14 mouse cellular contexts compared by ENCODE assay signal in the genomic region with DNA sequence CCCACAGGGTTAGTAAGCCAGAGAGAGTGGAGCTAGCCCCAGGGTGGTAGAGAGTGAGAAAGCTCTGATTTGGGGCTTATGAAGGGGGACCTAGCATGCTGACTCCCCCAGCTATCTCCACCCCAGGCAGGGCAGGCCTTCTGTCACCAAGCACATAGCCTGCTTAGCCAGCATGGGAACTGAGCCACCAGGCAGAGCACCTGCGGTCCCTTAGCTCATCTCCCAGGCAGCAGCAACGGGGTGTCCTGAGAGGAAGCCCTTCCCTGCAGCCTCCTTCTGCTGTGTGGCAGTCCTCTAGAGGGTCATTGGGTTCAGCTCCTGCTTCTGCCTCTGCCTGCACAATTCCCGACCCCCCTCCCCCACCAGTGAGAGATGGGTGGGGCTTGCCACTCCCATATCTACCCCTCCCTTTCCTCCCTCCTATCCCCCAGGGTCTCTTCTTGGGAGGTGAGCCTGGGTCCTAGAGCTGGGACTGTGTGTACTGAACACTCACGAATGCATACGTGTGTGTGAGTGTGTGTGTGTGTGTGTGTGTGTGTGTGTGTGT. TPM values are rescaled to one million over a fixed set of nuclear protein-coding genes. Genes with fewer than 3 reads are reported as not detected.
DNase-seq lines count a peak whose midpoint lies in the region; ATAC-seq and TF ChIP-seq lines count a peak whose summit lies in the region.
"Had no signal": no experiment of that assay in that cellular context is flagged by ENCODE, and none has a peak within 500 bp of the region (broad histone marks: within the 10 kb centered on the region; RNA-seq: fewer than 3 reads in every experiment).

No protein-coding gene starts in this region.

- H3K4me2 ChIP-seq in hindbrain, embryonic 11.5 days (replicated peaks; ENCODE audit: low read depth, low read length): no peak overlapping the region
- no peak overlapping the region for H3K4me2 ChIP-seq in hindbrain, embryonic 16.5 days (ENCODE audit: low read length)
- no peak overlapping the region for H3K4me2 ChIP-seq in neural tube, embryonic 12.5 days (replicated peaks)
- H3K4me2 ChIP-seq in limb, embryonic 14.5 days (replicated peaks; ENCODE audit: low read depth, low read length, severe bottlenecking): no peak overlapping the region
- H3K4me2 ChIP-seq: liver, embryonic 13.5 days had no signal

- H3K9me3 ChIP-seq in hindbrain, embryonic 11.5 days (ENCODE audit: control insufficient read depth, low read length): no peaks in the 10 kb centered on the region
- H3K9me3 ChIP-seq in hindbrain, embryonic 16.5 days (ENCODE audit: control insufficient read depth, low read length): no peaks in the 10 kb centered on the region
- H3K9me3 ChIP-seq in neural tube, embryonic 12.5 days: no peaks in the 10 kb centered on the region
- H3K9me3 ChIP-seq in limb, embryonic 14.5 days (ENCODE audit: control insufficient read depth, low read length): no peaks in the 10 kb centered on the region
- H3K9me3 ChIP-seq: liver, embryonic 13.5 days had no signal

- H3K4me3 ChIP-seq in hindbrain, embryonic 11.5 days (ENCODE audit: low read depth, low read length): no peak overlapping the region
- no peak overlapping the region for H3K4me3 ChIP-seq in hindbrain, embryonic 16.5 days (ENCODE audit: low read length)
- H3K4me3 ChIP-seq in neural tube, embryonic 12.5 days: no peak overlapping the region
- no peak overlapping the region for H3K4me3 ChIP-seq in limb, embryonic 14.5 days (replicated peaks; ENCODE audit: low read length)
- H3K4me3 ChIP-seq: heart, adult 2 months; liver, embryonic 13.5 days had no signal

- DNase-seq in hindbrain, embryonic 11.5 days (ENCODE audit: low spot score): no peak
- DNase-seq in neural tube, embryonic 10.5 days (ENCODE audit: extremely low spot score, low spot score): no peak
- DNase-seq in limb, embryonic 14.5 days (ENCODE audit: low spot score): no peak
- no peak for DNase-seq in c-Kit-positive CD71-positive TER-119-positive erythroid progenitor cells, embryonic 14.5 days (ENCODE audit: low spot score)
- no peak for DNase-seq in left cerebral cortex, adult 8-10 months (ENCODE audit: low spot score in 2 of 2)
- no peak for DNase-seq in layer of hippocampus, adult 9-11 months
- DNase-seq: cerebellum, adult 9-11 months; heart, adult 2 months; liver, embryonic 13.5 days; thymus, postnatal 36 days had no signal

- H3K4me1 ChIP-seq in hindbrain, embryonic 11.5 days (replicated peaks; ENCODE audit: control insufficient read depth, insufficient read depth, low read length): peaks cover 8% of the 10 kb centered on the region
- H3K4me1 ChIP-seq in hindbrain, embryonic 16.5 days (ENCODE audit: control insufficient read depth, insufficient read depth, low read depth, low read length): peaks cover 20% of the 10 kb centered on the region; the same call in 1 of the 2 replicates
- H3K4me1 ChIP-seq in neural tube, embryonic 12.5 days: peaks cover 26% of the 10 kb centered on the region
- peaks cover 35% of the 10 kb centered on the region for H3K4me1 ChIP-seq in limb, embryonic 14.5 days (ENCODE audit: control insufficient read depth, insufficient read depth, low read length)

- no peaks in the 10 kb centered on the region for H3K36me3 ChIP-seq in hindbrain, embryonic 11.5 days (ENCODE audit: control insufficient read depth, insufficient read depth, low read length)
- H3K36me3 ChIP-seq in hindbrain, embryonic 16.5 days (ENCODE audit: control insufficient read depth, insufficient read depth, low read length): no peaks in the 10 kb centered on the region
- no peaks in the 10 kb centered on the region for H3K36me3 ChIP-seq in neural tube, embryonic 12.5 days
- no peaks in the 10 kb centered on the region for H3K36me3 ChIP-seq in limb, embryonic 14.5 days (ENCODE audit: control insufficient read depth, insufficient read depth, low read length)
- H3K36me3 ChIP-seq: liver, embryonic 13.5 days had no signal

- TF ChIP-seq POLR2A in limb, embryonic 14.5 days (IDR thresholded peaks at IDR 0.05; ENCODE audit: borderline replicate concordance, extremely low read depth, insufficient read depth, insufficient read length): no peak

- H3K27me3 ChIP-seq in hindbrain, embryonic 11.5 days (ENCODE audit: control insufficient read depth, insufficient read depth, low read length): no peaks in the 10 kb centered on the region
- H3K27me3 ChIP-seq in hindbrain, embryonic 16.5 days (replicated peaks; ENCODE audit: control insufficient read depth, insufficient read depth, low read length): no peaks in the 10 kb centered on the region
- H3K27me3 ChIP-seq in neural tube, embryonic 12.5 days (replicated peaks): no peaks in the 10 kb centered on the region
- no peaks in the 10 kb centered on the region for H3K27me3 ChIP-seq in limb, embryonic 14.5 days (ENCODE audit: control insufficient read depth, insufficient read depth, low read length)
- H3K27me3 ChIP-seq: liver, embryonic 13.5 days had no signal

- no peak overlapping the region for H3K27ac ChIP-seq in hindbrain, embryonic 11.5 days (ENCODE audit: low read depth, low read length)
- H3K27ac ChIP-seq in hindbrain, embryonic 16.5 days (ENCODE audit: low read depth, low read length): no peak overlapping the region
- H3K27ac ChIP-seq in neural tube, embryonic 12.5 days: no peak overlapping the region
- H3K27ac ChIP-seq in limb, embryonic 14.5 days (replicated peaks; ENCODE audit: low read depth, low read length): no peak overlapping the region
- H3K27ac ChIP-seq: heart, adult 2 months; liver, embryonic 13.5 days had no signal

- H3K9ac ChIP-seq in hindbrain, embryonic 11.5 days (ENCODE audit: low read depth, low read length): 0 out of 2 replicates have a peak overlapping the region, but pooled peaks have one; percentile 7
- H3K9ac ChIP-seq in hindbrain, embryonic 16.5 days (ENCODE audit: low read depth, low read length): no peak overlapping the region
- no peak overlapping the region for H3K9ac ChIP-seq in neural tube, embryonic 12.5 days
- peak overlapping the region; percentile 12; the same call in 1 of the 2 replicates for H3K9ac ChIP-seq in limb, embryonic 14.5 days (ENCODE audit: low read depth, low read length, severe bottlenecking)
- H3K9ac ChIP-seq: liver, embryonic 13.5 days had no signal

- ATAC-seq in hindbrain, embryonic 11.5 days (ENCODE audit: low FRiP score): no peak
- no peak for ATAC-seq in hindbrain, embryonic 16.5 days
- peak; percentile 33; the same call in 1 of the 2 replicates for ATAC-seq in neural tube, embryonic 12.5 days (ENCODE audit: low FRiP score, low read depth)
- ATAC-seq in limb, embryonic 14.5 days (ENCODE audit: low FRiP score, low read depth): no peak
- ATAC-seq: CD4-positive, CD25-positive, alpha-beta regulatory T cell, adult 4 months; inflammation-experienced regulatory T-cells, adult 6 months had no signal

- WGBS in hindbrain, embryonic 11.5 days: 58% methylated on average over 5 of the region's 5 CpGs
- WGBS in hindbrain, embryonic 16.5 days: 52% methylated on average over 5 of the region's 5 CpGs
- 38% methylated on average over 5 of the region's 5 CpGs for WGBS in neural tube, embryonic 12.5 days
- WGBS in limb, embryonic 14.5 days: 44% methylated on average over 5 of the region's 5 CpGs

RNA-seq across cellular contexts. Expression of a gene that starts 32.4 kb away (rescaled TPM):
- 18.7 and 22.5 TPM in 2 replicates for polyA plus RNA-seq in hindbrain, embryonic 11.5 days (2014; fragmentation: Nextera tagmentation; extraction: Ambion mirVana)
- polyA plus RNA-seq in hindbrain, embryonic 16.5 days (2015; fragmentation: Nextera tagmentation; extraction: Ambion mirVana): 25.0 and 25.7 TPM in 2 replicates
- 31.0 and 31.2 TPM in 2 replicates for polyA plus RNA-seq in neural tube, embryonic 12.5 days (2016; fragmentation: Nextera tagmentation; extraction: Ambion mirVana)
- 28.3 and 32.4 TPM in 2 replicates for polyA plus RNA-seq in limb, embryonic 14.5 days (2012; rRNA removed)
- 30.8 and 36.1 TPM in 2 replicates for polyA plus RNA-seq in limb, embryonic 14.5 days (2014; fragmentation: Nextera tagmentation; extraction: Ambion mirVana)
- total RNA-seq in left cerebral cortex, adult 8-10 months (2022): 10 to 100 TPM; 29.4 to 31.2 (median 30.5) TPM

RNA-seq across cellular contexts. Expression of a gene that starts 47.4 kb away (rescaled TPM):
- 445 and 475 TPM in 2 replicates for polyA plus RNA-seq in hindbrain, embryonic 11.5 days (2014; fragmentation: Nextera tagmentation; extraction: Ambion mirVana)
- 287 and 323 TPM in 2 replicates for polyA plus RNA-seq in hindbrain, embryonic 16.5 days (2015; fragmentation: Nextera tagmentation; extraction: Ambion mirVana)
- polyA plus RNA-seq in neural tube, embryonic 12.5 days (2016; fragmentation: Nextera tagmentation; extraction: Ambion mirVana): 341 and 353 TPM in 2 replicates
- 3,249 and 4,469 TPM in 2 replicates for polyA plus RNA-seq in limb, embryonic 14.5 days (2012; rRNA removed)
- 810 and 905 TPM in 2 replicates for polyA plus RNA-seq in limb, embryonic 14.5 days (2014; fragmentation: Nextera tagmentation; extraction: Ambion mirVana)
- total RNA-seq in left cerebral cortex, adult 8-10 months (2022): 100 to 1,000 TPM; 323 to 368 (median 355) TPM

RNA-seq across cellular contexts. Expression of a gene that starts 48.4 kb away (rescaled TPM):
- polyA plus RNA-seq in hindbrain, embryonic 11.5 days (2014; fragmentation: Nextera tagmentation; extraction: Ambion mirVana): 1.7 and 3.5 TPM in 2 replicates
- 1.1 TPM in 2 replicates for polyA plus RNA-seq in hindbrain, embryonic 16.5 days (2015; fragmentation: Nextera tagmentation; extraction: Ambion mirVana)
- polyA plus RNA-seq in neural tube, embryonic 12.5 days (2016; fragmentation: Nextera tagmentation; extraction: Ambion mirVana): 2.2 and 2.3 TPM in 2 replicates
- 29.2 and 37.9 TPM in 2 replicates for polyA plus RNA-seq in limb, embryonic 14.5 days (2012; rRNA removed)
- polyA plus RNA-seq in limb, embryonic 14.5 days (2014; fragmentation: Nextera tagmentation; extraction: Ambion mirVana): 3.7 and 4.2 TPM in 2 replicates
- 10 to 100 TPM; 26.4 to 28.8 (median 27.1) TPM for total RNA-seq in left cerebral cortex, adult 8-10 months (2022)

Comparison
In these comparisons a context has a peak if more than half of its experiments do, and no peak if none do; other contexts are left out.
1. H3K9ac ChIP-seq: peak in hindbrain, embryonic 11.5 days (single experiment) and limb, embryonic 14.5 days (single experiment); none in hindbrain, embryonic 16.5 days (single experiment) and neural tube, embryonic 12.5 days (single experiment).